Mouse (Mus musculus): Measurements from ENCODE around the gene Rap1a.
"Not testable (repeated sequence)": the region's sequence is repeated elsewhere in the genome, so short reads cannot be mapped to it uniquely, and the experiment has no call there.

Gene Rap1a

DNA sequence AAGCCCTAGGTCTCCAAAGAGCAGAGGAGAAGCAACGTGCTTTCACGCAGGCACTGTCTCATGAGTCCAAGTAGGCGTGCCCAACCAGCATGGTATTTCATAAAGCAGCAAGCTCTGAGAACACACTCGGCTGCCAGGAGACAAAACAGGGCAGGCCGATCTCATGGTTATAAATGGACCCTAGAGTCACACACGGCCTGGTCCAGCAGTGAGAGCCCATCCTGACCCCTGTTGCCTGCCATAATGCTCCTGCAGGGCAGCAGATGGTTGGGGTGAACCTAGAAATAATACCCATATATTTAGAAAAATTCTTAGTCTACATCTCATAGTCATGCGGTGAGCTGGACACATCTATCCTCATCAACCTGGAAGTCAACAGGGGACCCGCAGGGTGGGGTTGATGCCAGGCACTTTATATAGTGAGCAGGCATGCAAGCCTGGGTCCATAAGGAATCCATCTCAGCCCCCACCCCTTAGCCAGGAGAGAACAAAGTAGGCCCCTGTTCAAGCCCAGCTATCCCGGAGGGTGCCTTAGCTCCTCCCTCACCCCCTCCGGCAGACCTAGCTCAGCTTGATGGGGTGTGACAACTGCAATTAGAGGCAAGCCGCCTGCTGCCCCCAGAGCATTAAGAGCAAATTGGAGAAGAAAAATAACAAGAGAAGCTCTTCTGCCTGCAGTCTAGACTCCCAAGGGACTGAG lies 83.1 kb downstream of the Rap1a start:
- DNase-seq (ENCODE audit: low read depth, low spot score) = no peak

- DNase-seq (ENCODE audit: low read depth, low spot score) = peak; percentile 12
These were observed 84.7 kb downstream of the Rap1a start for GRCm38 (mm10) chr3:105716353-105717000.

- DNase-seq (ENCODE audit: low read depth, low spot score) = no peak
These were observed 86.3 kb downstream of the Rap1a start for GRCm38 (mm10) chr3:105714820-105715167.

DNA sequence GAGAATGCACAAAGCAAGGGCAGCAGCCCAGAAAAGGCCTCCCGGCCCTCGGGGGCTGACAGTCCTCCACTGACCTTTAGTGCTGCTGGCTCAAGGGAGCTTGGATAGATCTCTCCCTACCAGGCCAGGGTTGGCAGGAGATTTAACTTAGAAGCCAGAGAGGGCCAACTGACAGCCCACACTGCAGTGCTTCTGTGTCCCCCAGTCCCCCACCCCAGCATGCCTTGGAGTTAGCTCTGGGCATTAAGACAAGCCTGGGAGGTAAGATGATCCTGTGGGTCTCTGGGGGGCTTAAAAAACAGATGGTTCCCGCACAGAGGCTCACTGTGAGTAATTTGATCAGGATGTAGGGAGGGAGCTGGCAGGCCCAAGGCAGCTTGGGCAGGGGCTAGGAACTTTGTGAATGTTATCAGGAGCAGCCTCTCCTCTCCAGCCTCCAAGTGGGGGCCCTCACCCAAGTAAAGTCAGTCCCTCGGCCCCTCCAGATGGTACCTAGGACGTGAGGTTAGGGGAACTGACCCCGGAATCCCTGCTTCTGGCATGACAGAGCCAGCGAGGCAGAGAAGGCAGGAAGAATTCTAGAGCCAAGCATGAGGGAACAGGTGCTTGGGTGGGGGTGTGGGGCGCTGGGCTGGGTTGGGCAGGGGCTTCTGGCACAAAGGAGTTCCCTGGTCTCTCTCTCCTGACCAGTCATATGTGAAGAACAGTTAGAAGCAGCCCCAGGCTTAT lies 86.9 kb downstream of the Rap1a start:
- DNase-seq (ENCODE audit: low read depth, low spot score) = no peak

- no peak for DNase-seq (ENCODE audit: low read depth, low spot score)
These were observed 88.3 kb downstream of the Rap1a start for GRCm38 (mm10) chr3:105712827-105713226.

DNA sequence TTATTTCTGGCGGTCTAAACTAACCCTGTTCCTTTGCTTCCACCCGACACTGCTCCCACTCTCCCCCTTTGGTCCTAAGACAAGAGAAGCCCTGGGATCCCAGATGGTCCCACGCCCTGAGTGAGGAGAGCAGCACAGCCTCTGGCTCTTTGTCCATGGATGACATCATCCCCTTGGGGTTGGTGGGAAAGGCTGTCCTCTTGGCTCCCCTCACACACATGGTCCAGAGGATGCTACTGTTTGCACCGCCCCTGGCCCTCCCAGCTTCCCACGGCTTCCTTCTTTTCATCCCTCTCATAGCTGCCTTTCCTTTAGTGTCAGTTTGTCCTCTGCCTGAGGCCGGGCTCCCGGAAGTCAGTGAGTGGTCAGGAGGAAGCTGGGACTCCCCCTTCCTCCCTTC lies 89.4 kb downstream of the Rap1a start:
- no peak for DNase-seq (ENCODE audit: low read depth, low spot score)

DNA sequence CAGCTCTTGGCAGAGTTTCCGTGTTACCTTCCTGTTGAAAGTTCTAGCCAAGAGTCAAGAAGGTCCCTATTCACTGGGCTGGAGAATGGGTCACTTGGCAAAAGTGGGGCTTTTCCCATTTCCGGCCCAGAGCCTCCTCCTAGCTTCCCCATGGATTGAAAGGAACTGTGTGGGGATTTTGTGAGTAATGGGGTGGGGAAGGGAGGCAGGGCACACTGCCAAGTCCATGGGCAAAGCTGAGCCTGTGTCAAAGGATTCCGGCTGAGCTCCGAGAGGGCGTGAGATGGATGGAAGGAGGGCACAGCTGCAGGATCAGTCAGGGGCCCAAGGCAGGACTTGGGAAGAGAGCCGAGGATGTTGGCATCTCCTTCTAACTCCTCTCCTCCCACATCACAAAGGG lies 90.9 kb downstream of the Rap1a start:
- DNase-seq (ENCODE audit: low read depth, low spot score) = no peak

- DNase-seq (ENCODE audit: low read depth, low spot score) = no peak
These were observed 93.5 kb downstream of the Rap1a start for GRCm38 (mm10) chr3:105707590-105707989.

GRCm38 (mm10) chr3:105706366-105707020 lies 94.6 kb downstream of the Rap1a start:
- no peak for DNase-seq (ENCODE audit: low read depth, low spot score)

DNA sequence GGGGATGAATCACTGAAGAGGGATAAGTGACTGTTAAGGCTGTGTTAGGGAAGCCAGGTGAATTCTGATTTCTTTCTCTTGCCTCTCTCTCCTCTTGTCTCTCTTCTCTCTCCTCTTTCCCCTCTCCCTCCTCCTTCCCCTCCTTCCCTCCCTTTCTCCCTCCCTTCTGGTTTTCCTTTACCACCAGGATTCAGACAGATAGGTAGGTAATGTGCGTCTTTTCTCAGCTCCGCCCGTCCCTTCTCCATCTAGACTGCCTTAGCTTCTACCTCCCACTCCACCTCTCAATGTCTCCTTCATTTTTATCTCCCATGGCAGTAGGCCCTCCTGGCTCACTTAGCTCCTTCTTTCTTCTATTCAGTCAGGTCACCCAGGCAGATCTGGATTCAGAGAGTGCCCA lies 95.6 kb downstream of the Rap1a start:
- DNase-seq (ENCODE audit: low read depth, low spot score) = no peak

DNA sequence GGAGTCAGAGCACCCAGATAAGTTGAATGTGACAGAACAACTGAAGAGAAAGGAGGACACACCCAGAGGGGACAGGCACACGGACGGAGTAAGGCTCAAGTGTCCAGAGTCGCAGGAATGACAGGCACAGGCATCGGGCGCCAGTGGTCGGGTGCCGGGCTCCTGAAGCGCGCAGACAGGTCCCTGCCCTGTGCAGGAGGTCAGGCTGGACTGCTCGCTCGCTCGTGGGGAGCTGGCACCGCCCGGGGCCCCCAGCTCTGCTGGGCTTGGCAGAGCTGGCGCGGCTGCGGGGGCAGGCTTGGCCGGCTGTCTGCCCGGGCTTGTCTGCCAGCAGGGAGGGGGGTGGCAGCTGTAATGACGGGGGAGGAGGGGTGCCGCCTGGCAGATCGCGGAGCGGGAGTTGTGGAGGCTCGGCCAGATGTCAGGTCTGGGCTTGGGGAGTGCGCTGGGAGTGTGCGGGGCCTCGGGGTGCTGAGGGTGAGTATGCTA lies 96.0 kb downstream of the Rap1a start:
- DNase-seq (ENCODE audit: low read depth, low spot score) = peak; percentile 30

GRCm38 (mm10) chr3:105704031-105705008 lies 96.8 kb downstream of the Rap1a start, which contains the start of gene Inka2:
TSS of gene Inka2 (plus strand) at chr3:105704599.
- peak; percentile 91 for DNase-seq (ENCODE audit: low read depth, low spot score)

DNA sequence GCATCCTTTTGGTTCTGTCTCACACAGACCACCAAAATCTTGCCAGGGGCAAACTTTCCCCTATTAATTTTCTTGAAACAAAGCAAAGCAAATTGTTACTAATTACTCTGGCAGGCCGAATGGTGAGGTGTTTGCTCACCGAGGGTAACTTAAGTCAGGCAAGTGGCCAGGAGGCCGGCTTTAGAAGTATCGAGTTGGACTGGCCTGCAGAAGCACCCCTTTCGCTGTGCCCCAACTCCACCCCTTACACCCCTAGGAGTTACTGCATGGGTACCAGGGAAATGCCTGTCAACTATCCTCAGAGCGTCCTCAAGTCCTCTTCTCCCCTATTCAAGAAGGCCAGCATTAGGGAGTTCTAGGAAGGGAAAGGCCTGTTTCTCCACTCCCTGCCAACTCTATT lies 97.6 kb downstream of the Rap1a start:
- DNase-seq (ENCODE audit: low read depth, low spot score) = no peak

DNA sequence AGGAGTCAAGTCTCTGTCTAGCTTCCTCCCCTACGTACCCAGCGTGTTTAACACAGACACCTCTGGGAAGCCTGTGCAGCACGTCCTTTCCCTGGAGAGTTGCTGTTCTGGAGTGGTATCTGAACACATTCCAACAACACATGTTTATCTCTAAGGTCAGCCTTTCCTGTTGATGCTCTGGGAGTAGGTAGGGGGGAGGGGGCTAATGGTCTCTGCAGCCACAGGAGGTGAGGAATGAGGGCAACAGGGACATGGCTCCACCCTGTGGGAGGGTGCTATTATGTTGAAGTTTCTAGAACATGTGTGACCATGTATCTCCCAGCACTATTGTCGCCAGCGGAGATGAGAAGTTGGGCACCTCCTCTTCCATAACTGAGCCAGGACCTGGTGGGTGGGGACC lies 99.7 kb downstream of the Rap1a start:
- no peak for DNase-seq (ENCODE audit: low read depth, low spot score)

- DNase-seq (ENCODE audit: low read depth, low spot score) = not testable (repeated sequence)
These were observed 100.3 kb downstream of the Rap1a start for GRCm38 (mm10) chr3:105700786-105701185.

GRCm38 (mm10) chr3:105699241-105699933 lies 101.7 kb downstream of the Rap1a start:
- DNase-seq (ENCODE audit: low read depth, low spot score) = no peak

GRCm38 (mm10) chr3:105698311-105698710 lies 102.8 kb downstream of the Rap1a start:
- DNase-seq (ENCODE audit: low read depth, low spot score) = no peak

DNA sequence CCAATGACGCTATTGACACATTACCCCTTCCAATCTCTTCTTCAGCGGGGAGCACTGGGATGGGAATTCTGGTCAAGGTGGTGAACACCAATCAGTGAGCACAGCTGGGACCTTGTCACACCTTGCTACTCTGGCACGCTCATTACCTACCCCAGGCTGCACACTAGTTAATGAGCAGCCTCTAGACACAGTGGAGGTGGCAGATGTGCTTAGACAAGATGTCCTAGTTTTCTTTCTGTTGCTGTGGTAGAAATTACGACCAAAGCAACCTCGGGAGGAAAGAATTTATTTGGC lies 104.0 kb downstream of the Rap1a start:
- DNase-seq (ENCODE audit: low read depth, low spot score) = no peak

DNA sequence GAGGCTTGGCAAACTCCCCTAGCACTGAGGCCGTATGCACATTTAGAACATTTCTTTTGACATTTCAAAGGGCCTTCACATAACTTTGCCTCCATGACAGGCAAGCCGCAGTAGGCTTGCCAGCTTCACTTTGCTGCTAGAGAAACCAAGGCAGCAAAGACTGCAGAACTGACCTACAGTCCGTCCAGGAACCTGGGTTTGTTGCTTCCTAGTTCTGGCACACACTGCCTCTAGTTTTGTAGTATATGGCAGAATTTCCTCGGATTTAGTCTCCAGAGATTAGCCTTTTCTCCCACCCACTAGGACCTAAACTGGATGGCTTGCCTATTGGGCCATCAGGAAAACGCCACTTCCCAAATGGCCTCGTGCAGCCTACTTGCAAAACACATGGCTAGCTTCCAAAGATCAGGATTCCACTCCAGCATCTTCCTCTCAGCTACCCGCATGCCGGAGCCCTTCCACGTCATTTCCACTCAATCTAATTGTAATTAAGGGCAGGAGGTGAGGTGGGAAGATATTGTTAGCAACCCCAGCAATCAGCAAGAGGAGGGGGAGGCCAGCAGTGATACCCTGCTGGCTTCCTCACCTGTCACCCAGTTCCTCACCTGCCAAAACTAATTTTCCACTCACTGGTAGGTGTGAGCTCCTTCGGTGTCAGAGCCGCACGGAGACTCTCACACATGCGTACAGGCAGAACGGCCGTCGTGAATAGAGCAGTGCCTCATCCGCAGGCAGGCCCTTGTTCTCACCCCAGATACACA lies 104.6 kb downstream of the Rap1a start:
- DNase-seq (ENCODE audit: low read depth, low spot score) = no peak
